Mouse (Mus musculus) heart, embryonic 13.5 days (tissue): Measurements from ENCODE around the gene Gm498. TPM values are rescaled to one million over a fixed set of nuclear protein-coding genes. Genes with fewer than 3 reads are reported as not detected.

Experiments used
- ATAC-seq: fragments of 200-750 bp; cut with Nextera tagmentation; 2 replicates; pipeline ENCODE4 v1.8.0; 2017; ENCODE audit warnings: moderate TSS enrichment; ENCODE audit not compliant: insufficient number of reproducible peaks, low FRiP score, low TSS enrichment; ENCODE audit errors: extremely low read depth
- H3K27ac ChIP-seq: fragments of 300-500 bp; sonication (generic); replicated peaks from 2 replicates; pipeline ENCODE4 v1.5.1; 2015; ENCODE audit warnings: moderate library complexity, mild to moderate bottlenecking, inconsistent platforms
- H3K27me3 ChIP-seq: fragments of 300-500 bp; sonication (generic); replicated peaks from 2 replicates; pipeline ENCODE4 v1.6.1; 2015; ENCODE audit warnings: mild to moderate bottlenecking, inconsistent platforms
- H3K36me3 ChIP-seq: fragments of 300-500 bp; sonication (generic); 2 replicates; pipeline ENCODE4 v1.6.1; 2015; ENCODE audit warnings: mild to moderate bottlenecking, inconsistent platforms
- H3K4me1 ChIP-seq: fragments of 300-500 bp; sonication (generic); 2 replicates; pipeline ENCODE4 v1.6.1; 2015; ENCODE audit warnings: inconsistent platforms
- H3K4me2 ChIP-seq: fragments of 300-500 bp; sonication (generic); 2 replicates; pipeline ENCODE4 v1.6.1; 2015; ENCODE audit warnings: inconsistent platforms, mild to moderate bottlenecking, moderate library complexity
- H3K4me3 ChIP-seq: fragments of 300-500 bp; sonication (generic); 2 replicates; pipeline ENCODE4 v1.5.1; 2015; ENCODE audit warnings: moderate library complexity, mild to moderate bottlenecking, inconsistent platforms
- H3K9ac ChIP-seq: fragments of 300-500 bp; sonication (generic); 2 replicates; pipeline ENCODE4 v1.6.1; 2015; ENCODE audit warnings: inconsistent platforms, mild to moderate bottlenecking, moderate library complexity
- H3K9me3 ChIP-seq: fragments of 300-500 bp; sonication (generic); 2 replicates; pipeline ENCODE4 v1.6.1; 2016; ENCODE audit warnings: inconsistent platforms
- WGBS: fragments of 180-500 bp; shearing (Covaris S2); methylation state at CpG from one replicate; pipeline ENCODE4 v1.1.7; 2015; ENCODE audit warnings: mixed read lengths; 5-methylcytosine and 5-hydroxymethylcytosine counted together
- polyA plus RNA-seq: library from polyadenylated mRNA; unstranded; fragments of >200 nt; fragmentation: Nextera tagmentation; extraction: Ambion mirVana; gene quantifications from 2 replicates; pipeline ENCODE4 v1.2.1, GENCODE M21; 2015

Gene Gm498
- polyA plus RNA-seq = not detected in 2 replicates

DNA sequence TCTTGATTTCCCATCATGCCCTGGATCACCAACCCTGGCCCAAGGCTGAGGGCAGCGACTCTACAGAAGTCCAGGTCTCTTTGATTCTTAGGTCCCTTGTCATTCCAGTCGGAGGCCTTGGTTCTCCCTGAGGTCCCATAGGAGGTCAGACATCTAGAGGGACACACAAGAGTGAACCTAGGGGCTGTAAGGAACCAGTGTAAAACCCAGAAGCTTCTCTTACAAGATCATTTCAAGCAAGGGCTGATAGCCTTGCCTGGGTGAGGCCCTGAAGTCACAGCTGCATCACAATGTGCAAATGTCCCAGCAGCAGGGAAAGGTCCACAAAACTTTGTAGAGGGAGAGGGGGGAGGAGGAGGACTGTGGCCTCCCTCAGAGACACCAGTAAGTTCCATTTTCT is at the start of gene Gm498:
Gene Gm498 (plus strand): TSS at position 301 of the 400 bp plus-strand sequence.
- WGBS = 73% methylated on average over 2 of the region's 2 CpGs
- no peak within 1 kb of the TSS for H3K27ac ChIP-seq
- H3K4me3 ChIP-seq = no peak within 1 kb of the TSS
- H3K27me3 ChIP-seq = no peaks in the 10 kb centered on the region
- H3K9ac ChIP-seq = no peak within 1 kb of the TSS
- no peak for ATAC-seq
- no peaks in the 10 kb centered on the region for H3K36me3 ChIP-seq
- H3K4me1 ChIP-seq = no peaks in the 10 kb centered on the region
- H3K9me3 ChIP-seq = no peaks in the 10 kb centered on the region
- no peak within 1 kb of the TSS for H3K4me2 ChIP-seq

DNA sequence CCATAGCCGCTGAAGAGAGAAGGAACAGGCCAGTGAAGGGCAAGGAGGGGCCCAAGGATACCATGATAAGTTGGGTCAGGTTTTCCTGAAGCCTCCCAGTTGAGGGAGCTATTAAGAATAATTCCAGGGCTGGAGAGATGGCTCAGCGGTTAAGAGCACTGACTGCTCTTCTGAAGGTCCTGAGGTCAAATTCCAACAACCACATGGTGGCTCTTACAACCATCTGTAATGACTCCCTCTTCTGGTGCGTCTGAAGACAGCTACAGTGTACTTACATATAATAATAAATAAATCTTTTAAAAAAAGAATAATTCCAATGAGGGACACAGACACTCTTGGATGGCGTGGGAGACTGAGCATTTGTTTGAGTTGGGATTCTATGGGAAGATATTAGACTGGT is 47.4 kb upstream of the Gm498 start:
- Histone ChIP-seq H3K4me2 (no peak overlapping the region), H3K4me3 (no peak overlapping the region), H3K9ac (no peak overlapping the region), H3K27me3 (no peaks in the 10 kb centered on the region), H3K4me1 (peaks cover 17% of the 10 kb centered on the region), H3K9me3 (no peaks in the 10 kb centered on the region), H3K36me3 (peaks cover 48% of the 10 kb centered on the region), H3K27ac (no peak overlapping the region)
- 69% methylated on average over 4 of the region's 4 CpGs for WGBS
- no peak for ATAC-seq

DNA sequence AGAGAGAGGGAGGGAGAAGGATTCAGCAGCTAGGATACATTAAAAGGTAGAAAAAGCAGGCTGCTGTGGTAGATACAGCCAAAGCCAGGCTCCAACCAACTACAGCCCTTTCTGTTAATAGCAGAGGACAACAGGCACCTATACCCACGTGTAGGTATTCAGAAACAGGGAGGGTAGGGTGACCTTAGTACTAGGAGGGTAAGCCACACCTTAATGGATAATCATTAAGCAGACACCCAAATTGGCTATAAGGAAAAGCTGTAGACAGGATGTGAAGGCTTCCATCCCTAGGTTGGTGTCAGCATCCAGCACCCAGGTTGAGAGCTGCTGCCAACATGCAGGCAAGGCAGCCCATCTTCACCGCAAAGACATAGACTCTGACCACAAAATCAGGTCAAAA is 45.4 kb upstream of the Gm498 start:
- Histone ChIP-seq H3K27ac (no peak overlapping the region), H3K4me2 (no peak overlapping the region), H3K4me1 (peaks cover 17% of the 10 kb centered on the region), H3K36me3 (peaks cover 29% of the 10 kb centered on the region), H3K27me3 (no peaks in the 10 kb centered on the region), H3K9me3 (no peaks in the 10 kb centered on the region), H3K4me3 (no peak overlapping the region), H3K9ac (no peak overlapping the region)
- no peak for ATAC-seq
- 82% methylated on average over 2 of the region's 2 CpGs for WGBS

DNA sequence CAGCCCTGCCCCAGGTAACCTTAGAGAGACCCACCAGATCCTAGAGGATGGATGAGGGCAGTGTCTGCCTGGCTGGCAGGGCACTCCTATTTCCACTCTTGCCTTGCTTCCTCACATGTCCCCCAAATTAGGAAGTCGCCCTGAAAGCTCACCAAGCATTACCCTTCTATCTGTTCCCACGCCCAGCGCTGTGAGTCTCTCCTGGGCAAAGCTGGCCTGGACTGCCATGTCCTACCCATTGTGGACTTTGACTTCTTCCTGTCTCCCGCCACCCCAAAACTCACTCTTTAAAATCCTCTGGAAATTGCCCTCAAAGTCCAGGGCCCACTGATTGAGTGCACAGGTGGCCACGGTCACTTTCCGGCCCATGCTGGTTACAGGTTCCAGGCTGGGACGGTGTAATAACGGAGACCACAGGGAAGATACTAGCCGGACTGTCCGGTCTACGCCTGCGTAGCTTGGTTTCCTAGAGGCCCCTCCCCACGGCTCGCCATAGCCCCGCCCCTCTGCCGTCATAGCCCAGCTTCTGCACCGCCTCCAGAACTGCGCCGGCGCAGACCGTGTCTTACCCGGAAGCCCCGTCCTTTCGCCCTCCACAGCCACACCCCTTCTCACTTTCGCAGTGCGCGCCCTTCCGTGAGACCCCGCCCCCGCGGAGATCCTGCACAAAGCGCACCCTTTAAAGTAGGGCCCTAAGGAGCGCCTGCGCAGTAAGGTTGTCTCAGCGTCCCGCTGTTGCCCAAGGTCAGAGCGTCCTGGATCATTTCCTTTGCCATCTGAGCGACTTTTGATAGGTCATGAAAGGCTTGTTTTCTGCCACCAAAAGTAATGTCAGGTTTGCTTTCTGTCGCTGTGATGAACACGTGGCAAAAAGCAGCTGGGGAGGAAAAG is 44.0 kb upstream of the Gm498 start, which contains the start of the genes Nadsyn1 and Dhcr7:
Gene Nadsyn1 (minus strand): TSS at position 475 of the 891 bp plus-strand sequence.
Gene Dhcr7 (plus strand): TSS at position 771 of the 891 bp plus-strand sequence.
- H3K36me3 ChIP-seq = peaks cover 15% of the 10 kb centered on the region
- H3K9ac ChIP-seq = peak within 1 kb of the TSS; percentile 87
- peak within 1 kb of the TSS; percentile 74 for H3K4me2 ChIP-seq
- H3K27me3 ChIP-seq = no peaks in the 10 kb centered on the region
- H3K9me3 ChIP-seq = no peaks in the 10 kb centered on the region
- H3K27ac ChIP-seq = peak within 1 kb of the TSS; percentile 91
- ATAC-seq = peak; percentile 98
- peaks cover 17% of the 10 kb centered on the region for H3K4me1 ChIP-seq
- H3K4me3 ChIP-seq = peak within 1 kb of the TSS; percentile 71
- 1% methylated on average over 40 of the region's 40 CpGs for WGBS

DNA sequence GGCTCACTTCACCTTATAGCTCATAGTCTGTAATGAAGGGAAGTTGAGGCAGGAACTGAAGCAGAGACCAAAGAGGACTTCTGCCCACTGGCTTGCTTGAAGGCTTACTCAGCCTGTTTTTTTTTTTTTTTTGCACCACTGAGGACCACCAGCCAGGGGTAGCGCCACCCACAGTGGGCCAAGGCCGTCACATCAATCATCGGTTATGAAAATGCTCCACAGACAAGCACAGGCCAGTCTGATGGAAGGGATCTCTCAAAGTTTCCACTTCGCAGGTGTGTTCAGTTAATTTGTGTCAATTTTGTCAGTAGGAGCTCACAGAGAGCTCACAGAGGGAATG is 43.4 kb upstream of the Gm498 start:
- peak overlapping the region; percentile 79 for H3K9ac ChIP-seq
- H3K4me2 ChIP-seq = peak overlapping the region; percentile 74
- 75% methylated on average over 4 of the region's 4 CpGs for WGBS
- no peaks in the 10 kb centered on the region for H3K27me3 ChIP-seq
- peaks cover 9% of the 10 kb centered on the region for H3K36me3 ChIP-seq
- H3K9me3 ChIP-seq = no peaks in the 10 kb centered on the region
- peak overlapping the region; percentile 71 for H3K4me3 ChIP-seq
- H3K27ac ChIP-seq = peak overlapping the region; percentile 91
- no peak for ATAC-seq
- peaks cover 17% of the 10 kb centered on the region for H3K4me1 ChIP-seq

DNA sequence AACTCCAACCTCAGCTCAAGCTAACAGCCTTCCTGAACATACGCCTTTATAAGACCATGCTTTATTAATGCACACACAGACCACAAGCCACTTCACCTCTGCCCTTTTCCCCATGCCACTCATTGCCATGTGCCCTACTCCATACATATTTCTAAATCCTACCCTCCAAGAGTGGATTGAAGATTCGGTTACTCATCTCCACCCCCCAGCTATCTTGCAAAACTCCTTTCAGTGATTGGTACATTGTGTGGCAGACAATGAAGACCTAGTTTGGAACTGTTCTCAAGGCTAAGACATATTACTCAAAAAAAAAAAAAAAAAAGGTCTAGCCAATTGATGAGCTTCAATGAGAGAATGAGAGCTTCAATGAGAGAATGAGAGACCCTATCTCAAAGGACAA is 39.7 kb upstream of the Gm498 start:
- Histone ChIP-seq H3K9ac (no peak overlapping the region), H3K4me2 (no peak overlapping the region), H3K27ac (no peak overlapping the region), H3K27me3 (no peaks in the 10 kb centered on the region), H3K36me3 (no peaks in the 10 kb centered on the region), H3K4me1 (peaks cover 26% of the 10 kb centered on the region), H3K4me3 (no peak overlapping the region), H3K9me3 (no peaks in the 10 kb centered on the region)
- 87% methylated on average over 2 of the region's 2 CpGs for WGBS
- ATAC-seq = no peak

DNA sequence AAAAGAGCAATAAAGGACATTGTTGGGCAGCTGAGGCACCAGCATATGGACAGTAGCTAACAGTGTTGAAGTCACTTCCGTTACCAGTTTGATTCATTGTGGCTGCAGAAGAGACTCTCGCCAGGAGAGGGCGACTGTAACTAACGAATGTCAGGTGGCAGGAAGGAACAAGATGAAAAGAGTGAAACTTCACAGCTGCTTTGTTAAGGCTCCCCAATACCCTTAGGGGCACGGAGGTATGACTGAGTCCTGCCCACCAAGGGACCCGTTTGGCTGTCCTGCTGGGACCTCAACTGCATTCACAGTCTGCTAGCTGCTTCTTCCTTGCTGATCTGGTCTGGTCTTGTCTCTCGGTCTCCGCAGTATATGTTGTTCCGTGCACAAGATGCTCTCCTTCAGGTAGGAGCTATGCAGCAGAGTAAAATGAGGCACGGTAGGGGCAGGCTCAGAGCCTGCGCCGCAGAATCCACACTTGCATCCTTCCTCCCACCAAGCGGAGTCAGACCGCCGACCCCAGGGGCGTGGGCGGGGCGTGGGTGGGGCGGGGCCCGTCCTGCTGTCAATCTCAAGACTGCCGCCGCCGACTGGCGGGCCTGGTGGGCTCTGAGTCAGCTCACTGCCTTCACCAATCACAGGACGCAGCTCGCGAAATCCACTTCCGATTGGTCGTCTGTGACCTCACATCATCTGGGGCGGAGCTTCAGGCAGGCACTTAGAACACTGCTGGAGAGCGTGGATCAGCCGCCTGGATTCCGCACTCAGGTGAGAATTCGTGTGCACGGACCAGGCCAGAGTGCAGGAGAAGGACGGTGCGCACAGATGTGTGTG is 36.9 kb upstream of the Gm498 start:
- Histone ChIP-seq H3K27ac (peak overlapping the region; percentile 92), H3K9ac (peak overlapping the region; percentile 90), H3K4me3 (peak overlapping the region; percentile 76), H3K27me3 (no peaks in the 10 kb centered on the region), H3K9me3 (no peaks in the 10 kb centered on the region), H3K4me1 (peaks cover 29% of the 10 kb centered on the region), H3K4me2 (peak overlapping the region; percentile 91), H3K36me3 (no peaks in the 10 kb centered on the region)
- peak; percentile 97 for ATAC-seq
- WGBS = under 1% methylated on average over 37 of the region's 37 CpGs

DNA sequence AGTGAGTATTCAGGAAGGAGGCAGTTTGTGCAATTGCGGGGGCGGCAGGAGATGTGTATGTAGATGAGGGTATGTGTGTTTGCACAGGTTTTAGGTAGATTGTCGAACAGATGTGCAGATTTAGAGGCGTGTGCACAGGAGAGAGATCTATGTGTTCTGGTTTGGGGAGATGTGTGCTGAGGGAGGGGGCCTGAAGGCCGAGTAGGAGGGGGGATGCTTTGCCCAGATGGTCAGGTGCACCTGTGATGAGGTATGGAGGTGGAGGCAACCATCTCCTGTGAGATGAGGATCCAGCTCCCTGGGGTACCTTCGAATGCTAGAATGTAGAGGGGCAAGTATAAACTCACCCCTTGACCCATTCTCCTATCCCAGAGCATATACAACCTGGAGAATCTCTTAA is 36.2 kb upstream of the Gm498 start:
- Histone ChIP-seq H3K9me3 (no peaks in the 10 kb centered on the region), H3K9ac (peak overlapping the region; percentile 90), H3K27me3 (no peaks in the 10 kb centered on the region), H3K36me3 (no peaks in the 10 kb centered on the region), H3K4me2 (peak overlapping the region; percentile 91), H3K27ac (peak overlapping the region; percentile 50), H3K4me3 (peak overlapping the region; percentile 76), H3K4me1 (peaks cover 35% of the 10 kb centered on the region)
- ATAC-seq = no peak
- 20% methylated on average over 6 of the region's 6 CpGs for WGBS

DNA sequence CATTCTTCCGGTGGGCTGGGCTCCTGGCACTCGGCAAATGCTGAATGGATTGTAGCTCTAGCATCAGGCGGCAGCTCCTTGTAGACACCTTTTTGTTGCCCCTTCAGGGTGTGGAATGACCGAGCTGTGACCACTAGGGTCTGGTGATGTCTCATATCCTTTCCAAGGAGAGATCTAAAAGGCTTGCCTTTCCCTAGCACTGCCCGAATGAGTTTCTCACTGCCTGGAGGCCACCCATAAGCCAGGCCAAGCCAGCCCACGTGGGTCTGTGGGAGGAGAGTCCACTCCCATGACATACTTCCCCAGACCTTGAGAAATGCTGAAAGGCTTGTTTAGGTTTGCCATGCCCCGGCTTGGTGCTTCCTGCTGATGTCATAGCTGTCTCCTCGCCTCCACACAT is 34.4 kb upstream of the Gm498 start:
- Histone ChIP-seq H3K27ac (no peak overlapping the region), H3K9ac (no peak overlapping the region), H3K36me3 (peaks cover 8% of the 10 kb centered on the region), H3K4me1 (peaks cover 45% of the 10 kb centered on the region), H3K4me2 (no peak overlapping the region), H3K27me3 (no peaks in the 10 kb centered on the region), H3K9me3 (no peaks in the 10 kb centered on the region), H3K4me3 (no peak overlapping the region)
- no peak for ATAC-seq
- 77% methylated on average over 8 of the region's 8 CpGs for WGBS

DNA sequence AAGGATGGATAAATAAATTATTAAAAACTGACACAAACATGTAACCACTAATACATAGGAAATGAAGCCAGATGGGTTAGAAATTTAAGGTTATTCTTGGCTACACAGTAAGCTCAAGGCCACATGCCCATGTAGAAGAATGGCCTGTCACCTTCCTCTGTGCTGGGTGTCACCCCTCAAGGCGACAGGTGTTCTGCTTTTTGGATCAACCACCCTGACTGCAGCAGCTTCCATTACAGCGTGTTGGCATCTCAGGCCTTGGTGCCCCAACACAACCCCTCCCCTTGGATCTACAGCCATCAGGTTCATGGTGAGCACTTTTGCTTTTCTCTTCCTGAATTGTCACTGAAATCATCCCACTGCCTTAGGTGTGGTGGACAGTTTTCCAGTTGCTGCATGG is 34.0 kb upstream of the Gm498 start:
- Histone ChIP-seq H3K9me3 (no peaks in the 10 kb centered on the region), H3K4me2 (no peak overlapping the region), H3K4me1 (peaks cover 45% of the 10 kb centered on the region), H3K27ac (no peak overlapping the region), H3K36me3 (peaks cover 12% of the 10 kb centered on the region), H3K4me3 (no peak overlapping the region), H3K27me3 (no peaks in the 10 kb centered on the region), H3K9ac (no peak overlapping the region)
- 80% methylated on average over 2 of the region's 2 CpGs for WGBS
- no peak for ATAC-seq

DNA sequence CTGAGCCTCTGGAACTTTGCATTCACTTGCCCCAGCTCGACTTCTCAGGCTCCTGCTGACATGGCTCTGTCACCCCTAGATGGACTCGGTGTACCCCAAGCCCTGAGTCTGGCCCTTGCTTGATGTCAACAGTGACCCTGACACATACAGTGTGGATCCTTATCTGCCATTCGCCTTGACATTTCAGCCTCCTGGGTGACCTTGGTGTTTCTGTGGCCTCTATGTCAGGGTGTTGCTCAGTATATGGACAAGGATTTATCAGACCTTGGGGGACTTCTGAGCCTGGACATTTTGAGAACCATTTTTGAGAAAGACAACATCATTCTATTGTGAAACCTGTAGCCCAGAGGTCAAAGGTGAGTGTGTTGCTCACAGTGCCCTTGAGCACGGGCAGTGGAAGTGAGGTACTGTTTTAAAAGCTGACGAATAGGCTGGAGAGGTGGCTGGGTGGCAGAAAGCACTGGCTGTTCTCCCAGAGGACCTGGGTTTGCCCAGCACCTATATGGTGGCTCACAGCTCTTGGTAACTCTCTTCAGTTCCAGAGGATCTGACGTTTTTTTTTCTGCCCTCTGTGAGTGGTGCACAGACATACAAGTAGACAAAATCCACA is 33.0 kb upstream of the Gm498 start:
- no peak overlapping the region for H3K4me3 ChIP-seq
- ATAC-seq = no peak

More for the DNA sequence above, 33.0 kb upstream of the Gm498 start:
- Histone ChIP-seq H3K9me3 (no peaks in the 10 kb centered on the region), H3K27ac (no peak overlapping the region), H3K4me2 (no peak overlapping the region), H3K27me3 (no peaks in the 10 kb centered on the region), H3K4me1 (peaks cover 45% of the 10 kb centered on the region), H3K9ac (no peak overlapping the region), H3K36me3 (peaks cover 23% of the 10 kb centered on the region)
- WGBS = 61% methylated on average over 6 of the region's 6 CpGs
